Mouse (Mus musculus) midbrain, embryonic 10.5 days (tissue): ENCODE measurements around the gene Gm20920. TPM values are rescaled to one million over a fixed set of nuclear protein-coding genes. Genes with fewer than 3 reads are reported as not detected.
"Not testable (repeated sequence)": the region's sequence is repeated elsewhere in the genome, so short reads cannot be mapped to it uniquely, and the experiment has no call there.

ENCODE experiments used
- DNase-seq: peaks from one replicate; pipeline ENCODE4 v3.0.0-alpha.2; 2017; ENCODE audit warnings: low spot score
- H3K27ac ChIP-seq: fragments of 300-500 bp; sonication (generic); replicated peaks from 2 replicates; pipeline ENCODE4 v1.5.1; 2016; ENCODE audit warnings: mild to moderate bottlenecking
- H3K27me3 ChIP-seq: fragments of 300-500 bp; sonication (generic); 2 replicates; pipeline ENCODE4 v1.6.1; 2016; ENCODE audit warnings: low read depth, mild to moderate bottlenecking; ENCODE audit not compliant: poor library complexity, severe bottlenecking
- H3K36me3 ChIP-seq: fragments of 300-500 bp; sonication (generic); 2 replicates; pipeline ENCODE4 v1.6.1; 2016; ENCODE audit warnings: mild to moderate bottlenecking, moderate library complexity
- H3K4me1 ChIP-seq: fragments of 300-500 bp; sonication (generic); 2 replicates; pipeline ENCODE4 v1.6.1; 2016
- H3K4me3 ChIP-seq: fragments of 300-500 bp; sonication (generic); 2 replicates; pipeline ENCODE4 v1.5.1; 2016; ENCODE audit warnings: mild to moderate bottlenecking, moderate library complexity
- H3K9me3 ChIP-seq: fragments of 300-500 bp; sonication (generic); replicated peaks from 2 replicates; pipeline ENCODE4 v1.6.1; 2016; ENCODE audit warnings: mild to moderate bottlenecking
- WGBS: fragments of 180-500 bp; shearing (Covaris S2); methylation state at CpG from one replicate; pipeline ENCODE4 v1.1.7; 2016; 5-methylcytosine and 5-hydroxymethylcytosine counted together
- polyA plus RNA-seq: library from polyadenylated mRNA; unstranded; fragments of >200 nt; fragmentation: Nextera tagmentation; extraction: Ambion mirVana; gene quantifications from 2 replicates; pipeline ENCODE4 v1.2.1, GENCODE M21; 2016

Gm20920 gene
- polyA plus RNA-seq, result not detected in 2 replicates

DNA sequence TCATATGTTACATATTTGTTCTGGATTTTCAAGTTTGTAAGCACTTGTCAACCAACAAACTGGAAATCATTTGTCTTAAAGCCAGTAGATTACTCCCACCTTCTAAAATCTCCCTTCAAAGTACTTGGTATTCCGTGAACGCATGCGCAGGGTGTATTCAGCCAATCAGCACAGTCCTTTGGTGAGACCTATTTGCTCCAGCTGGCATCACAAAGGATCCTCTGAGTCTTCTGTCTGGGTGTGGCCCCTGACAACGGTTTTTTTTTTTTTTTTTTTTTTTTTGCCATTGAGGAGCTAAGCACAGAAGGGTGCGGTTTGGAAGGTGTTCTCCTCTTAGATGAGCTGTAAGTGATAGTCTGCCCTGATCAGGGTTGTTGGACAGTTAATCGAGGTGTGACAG lies at the start of gene Gm20920:
Gene Gm20920, plus strand, starts transcription at position 301 of the 400 bp plus-strand sequence.
- not testable (repeated sequence) for H3K27me3 ChIP-seq, H3K9me3 ChIP-seq, H3K36me3 ChIP-seq, H3K27ac ChIP-seq, H3K4me1 ChIP-seq, DNase-seq, H3K4me3 ChIP-seq
- no CpG with 5 or more reads among the region's 6 CpGs for WGBS
